Mouse (Mus musculus): ENCODE data around the gene Zfp92. TPM values are rescaled to one million over a fixed set of nuclear protein-coding genes. Genes with fewer than 3 reads are reported as not detected.

Zfp92 gene
- 0.12 and 0.17 TPM in 2 replicates for polyA plus RNA-seq (2015; fragmentation: Nextera tagmentation; extraction: Ambion mirVana)

GRCm38 (mm10) chrX:73410880-73411517 lies at the start of gene Zfp92:
TSS of gene Zfp92 (plus strand) at chrX:73411096.

GRCm38 (mm10) chrX:73398636-73399035 lies 12.3 kb upstream of the Zfp92 start, which contains the start of gene Gm18336:
TSS of gene Gm18336 (minus strand) at chrX:73398736.

GRCm38 (mm10) chrX:73435252-73435651 lies 24.4 kb downstream of the Zfp92 start, which contains the start of gene Trex2:
TSS of gene Trex2 (minus strand) at chrX:73435344.

GRCm38 (mm10) chrX:73458877-73459392 lies 48.0 kb downstream of the Zfp92 start, which contains the start of gene Haus7:
TSS of gene Haus7 (minus strand) at chrX:73459044.

Other genes starting within 250 kb of the Zfp92 start
- not detected in 2 replicates for gene Spin2d, start 234.1 kb upstream of the Zfp92 start, polyA plus RNA-seq (2015; fragmentation: Nextera tagmentation; extraction: Ambion mirVana)
- gene Xlr3b, start 218.9 kb upstream of the Zfp92 start, polyA plus RNA-seq (2015; fragmentation: Nextera tagmentation; extraction: Ambion mirVana) = 3.0 and 18.5 TPM in 2 replicates
- gene Xlr4b, start 196.8 kb upstream of the Zfp92 start, polyA plus RNA-seq (2015; fragmentation: Nextera tagmentation; extraction: Ambion mirVana) = 0.62 and 9.2 TPM in 2 replicates
- 17.5 and 22.4 TPM in 2 replicates for gene F8a, start 182.8 kb upstream of the Zfp92 start, polyA plus RNA-seq (2015; fragmentation: Nextera tagmentation; extraction: Ambion mirVana)
- 0.14 TPM in 1 of 2 replicates, not detected in the other for gene Xlr4c, start 168.0 kb upstream of the Zfp92 start, polyA plus RNA-seq (2015; fragmentation: Nextera tagmentation; extraction: Ambion mirVana)
- gene Xlr3c, start 145.7 kb upstream of the Zfp92 start, polyA plus RNA-seq (2015; fragmentation: Nextera tagmentation; extraction: Ambion mirVana) = not detected in 2 replicates
- 0.19 TPM in 1 of 2 replicates, not detected in the other for gene Xlr5a, start 118.1 kb upstream of the Zfp92 start, polyA plus RNA-seq (2015; fragmentation: Nextera tagmentation; extraction: Ambion mirVana)
- not detected in 2 replicates for gene Xlr5c, start 118.1 kb upstream of the Zfp92 start, polyA plus RNA-seq (2015; fragmentation: Nextera tagmentation; extraction: Ambion mirVana)
- gene Gm45015, start 74.3 kb upstream of the Zfp92 start, polyA plus RNA-seq (2015; fragmentation: Nextera tagmentation; extraction: Ambion mirVana) = not detected in 2 replicates
- 4.1 and 4.5 TPM in 2 replicates for gene Zfp275, start 68.5 kb upstream of the Zfp92 start, polyA plus RNA-seq (2015; fragmentation: Nextera tagmentation; extraction: Ambion mirVana)
- gene Gm18336, start 12.4 kb upstream of the Zfp92 start, polyA plus RNA-seq (2015; fragmentation: Nextera tagmentation; extraction: Ambion mirVana) = not detected in 2 replicates
- 0.82 TPM in 1 of 2 replicates, not detected in the other for gene Trex2, start 24.2 kb downstream of the Zfp92 start, polyA plus RNA-seq (2015; fragmentation: Nextera tagmentation; extraction: Ambion mirVana)
- 62.6 and 76.6 TPM in 2 replicates for gene Haus7, start 47.9 kb downstream of the Zfp92 start, polyA plus RNA-seq (2015; fragmentation: Nextera tagmentation; extraction: Ambion mirVana)
- 128 and 200 TPM in 2 replicates for gene Bgn, start 72.5 kb downstream of the Zfp92 start, polyA plus RNA-seq (2015; fragmentation: Nextera tagmentation; extraction: Ambion mirVana)
- 1.7 and 4.0 TPM in 2 replicates for gene Atp2b3, start 92.0 kb downstream of the Zfp92 start, polyA plus RNA-seq (2015; fragmentation: Nextera tagmentation; extraction: Ambion mirVana)
- gene Dusp9, start 228.3 kb downstream of the Zfp92 start, polyA plus RNA-seq (2015; fragmentation: Nextera tagmentation; extraction: Ambion mirVana) = 1.3 and 1.9 TPM in 2 replicates
- 21.9 and 26.7 TPM in 2 replicates for gene Pnck, start 249.0 kb downstream of the Zfp92 start, polyA plus RNA-seq (2015; fragmentation: Nextera tagmentation; extraction: Ambion mirVana)

Data from adrenal gland, postnatal 0 days (tissue).